Mouse (Mus musculus): ENCODE data around the gene Rbfox1. TPM values are rescaled to one million over a fixed set of nuclear protein-coding genes. Genes with fewer than 3 reads are reported as not detected.

Gene Rbfox1
- polyA plus RNA-seq, 1 experiment, result 5.6 TPM

- no peak overlapping the region for H3K27ac ChIP-seq (ENCODE audit: control insufficient read depth, insufficient read depth, low read length)
- 89% methylated on average over 2 of the region's 2 CpGs for WGBS
- no peak for DNase-seq
- H3K27me3 ChIP-seq (ENCODE audit: control insufficient read depth, insufficient read depth, low read length), result no peaks in the 10 kb centered on the region
- H3K4me1 ChIP-seq (replicated peaks; ENCODE audit: control insufficient read depth, insufficient read depth, low read length), result no peaks in the 10 kb centered on the region
- TF ChIP-seq CTCF (IDR thresholded peaks at IDR 0.05; ENCODE audit: borderline replicate concordance, control insufficient read depth, extremely low read depth, insufficient read depth, low read length, poor library complexity), result no peak
- no peak for TF ChIP-seq POLR2A (IDR thresholded peaks at IDR 0.05; ENCODE audit: control insufficient read depth, extremely low read depth, insufficient read depth, low read length, poor library complexity)
- H3K4me3 ChIP-seq (ENCODE audit: control insufficient read depth, insufficient read depth, low read length), result no peak overlapping the region
- H3K36me3 ChIP-seq (ENCODE audit: control insufficient read depth, insufficient read depth, low read length), result no peaks in the 10 kb centered on the region
Measured at GRCm38 (mm10) chr16:6155556-6155955, 270.4 kb downstream of the Rbfox1 start.

DNA sequence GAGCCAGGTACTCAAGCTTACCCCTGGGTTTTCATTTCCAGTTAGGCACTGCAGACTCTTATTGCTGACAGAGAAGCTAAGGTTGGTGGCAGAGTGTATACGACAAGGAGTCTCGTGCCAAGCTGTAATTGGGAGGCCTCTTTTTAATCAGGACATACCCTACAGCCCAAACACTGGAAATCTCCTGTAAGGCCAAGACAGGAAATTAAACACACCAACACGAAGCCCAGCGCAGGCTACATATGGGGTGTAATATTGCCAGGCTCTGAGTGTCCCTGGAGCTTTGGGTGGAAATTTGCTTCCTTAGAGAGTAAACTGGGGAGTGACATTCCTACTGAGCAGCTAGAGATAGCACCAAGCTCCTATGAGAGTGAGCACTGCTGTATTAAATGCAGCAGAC lies 279.3 kb downstream of the Rbfox1 start:
- WGBS, result 95% methylated on average over 4 of the region's 4 CpGs
- no peak for DNase-seq
- H3K27me3 ChIP-seq (ENCODE audit: control insufficient read depth, insufficient read depth, low read length), result no peaks in the 10 kb centered on the region
- H3K4me3 ChIP-seq (ENCODE audit: control insufficient read depth, insufficient read depth, low read length), result no peak overlapping the region
- TF ChIP-seq POLR2A (IDR thresholded peaks at IDR 0.05; ENCODE audit: control insufficient read depth, extremely low read depth, insufficient read depth, low read length, poor library complexity), result no peak
- TF ChIP-seq CTCF (IDR thresholded peaks at IDR 0.05; ENCODE audit: borderline replicate concordance, control insufficient read depth, extremely low read depth, insufficient read depth, low read length, poor library complexity), result no peak
- H3K36me3 ChIP-seq (ENCODE audit: control insufficient read depth, insufficient read depth, low read length), result no peaks in the 10 kb centered on the region
- no peaks in the 10 kb centered on the region for H3K4me1 ChIP-seq (replicated peaks; ENCODE audit: control insufficient read depth, insufficient read depth, low read length)
- H3K27ac ChIP-seq (ENCODE audit: control insufficient read depth, insufficient read depth, low read length), result no peak overlapping the region

- no peak for DNase-seq
- H3K4me1 ChIP-seq (replicated peaks; ENCODE audit: control insufficient read depth, insufficient read depth, low read length), result no peaks in the 10 kb centered on the region
- H3K36me3 ChIP-seq (ENCODE audit: control insufficient read depth, insufficient read depth, low read length), result no peaks in the 10 kb centered on the region
- no peak overlapping the region for H3K4me3 ChIP-seq (ENCODE audit: control insufficient read depth, insufficient read depth, low read length)
- TF ChIP-seq CTCF (IDR thresholded peaks at IDR 0.05; ENCODE audit: borderline replicate concordance, control insufficient read depth, extremely low read depth, insufficient read depth, low read length, poor library complexity), result no peak
- TF ChIP-seq POLR2A (IDR thresholded peaks at IDR 0.05; ENCODE audit: control insufficient read depth, extremely low read depth, insufficient read depth, low read length, poor library complexity), result no peak
- WGBS, result 94% methylated on average over 5 of the region's 5 CpGs
- H3K27ac ChIP-seq (ENCODE audit: control insufficient read depth, insufficient read depth, low read length), result no peak overlapping the region
- H3K27me3 ChIP-seq (ENCODE audit: control insufficient read depth, insufficient read depth, low read length), result no peaks in the 10 kb centered on the region
Measured at GRCm38 (mm10) chr16:6169346-6169745, 284.2 kb downstream of the Rbfox1 start.

- Histone ChIP-seq H3K36me3 (ENCODE audit: control insufficient read depth, insufficient read depth, low read length) (no peaks in the 10 kb centered on the region), H3K4me3 (ENCODE audit: control insufficient read depth, insufficient read depth, low read length) (no peak overlapping the region), H3K4me1 (replicated peaks; ENCODE audit: control insufficient read depth, insufficient read depth, low read length) (no peaks in the 10 kb centered on the region), H3K27me3 (ENCODE audit: control insufficient read depth, insufficient read depth, low read length) (no peaks in the 10 kb centered on the region), H3K27ac (ENCODE audit: control insufficient read depth, insufficient read depth, low read length) (no peak overlapping the region)
- WGBS, result 93% methylated on average over 9 of the region's 9 CpGs
- DNase-seq, result no peak
- TF ChIP-seq CTCF (IDR thresholded peaks at IDR 0.05; ENCODE audit: borderline replicate concordance, control insufficient read depth, extremely low read depth, insufficient read depth, low read length, poor library complexity) (no peak), POLR2A (IDR thresholded peaks at IDR 0.05; ENCODE audit: control insufficient read depth, extremely low read depth, insufficient read depth, low read length, poor library complexity) (no peak)
Measured at GRCm38 (mm10) chr16:6180819-6181218, 295.7 kb downstream of the Rbfox1 start.

DNA sequence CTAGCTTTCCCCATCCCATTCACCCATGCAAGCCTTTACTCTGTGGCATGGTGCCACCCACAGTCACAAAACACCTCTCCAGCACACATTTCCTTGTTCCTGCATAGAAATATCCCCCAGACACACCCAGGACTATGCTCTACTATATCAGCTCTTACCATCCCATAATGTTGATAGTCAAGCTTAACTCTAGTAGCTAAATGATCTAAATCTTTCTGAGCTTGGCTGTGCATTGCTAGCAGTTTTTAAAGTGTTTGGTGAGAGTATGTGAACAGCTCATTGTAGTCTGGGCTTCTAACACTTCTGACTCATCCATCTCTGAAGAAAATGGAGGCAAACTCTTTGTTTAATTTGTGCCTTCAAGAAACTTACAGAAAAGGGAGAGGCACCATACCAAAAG lies 297.2 kb downstream of the Rbfox1 start:
- Histone ChIP-seq H3K27ac (ENCODE audit: control insufficient read depth, insufficient read depth, low read length) (no peak overlapping the region), H3K4me3 (ENCODE audit: control insufficient read depth, insufficient read depth, low read length) (no peak overlapping the region), H3K36me3 (ENCODE audit: control insufficient read depth, insufficient read depth, low read length) (no peaks in the 10 kb centered on the region), H3K27me3 (ENCODE audit: control insufficient read depth, insufficient read depth, low read length) (no peaks in the 10 kb centered on the region), H3K4me1 (replicated peaks; ENCODE audit: control insufficient read depth, insufficient read depth, low read length) (no peaks in the 10 kb centered on the region)
- DNase-seq, result no peak
- no peak for TF ChIP-seq POLR2A (IDR thresholded peaks at IDR 0.05; ENCODE audit: control insufficient read depth, extremely low read depth, insufficient read depth, low read length, poor library complexity)
- TF ChIP-seq CTCF (IDR thresholded peaks at IDR 0.05; ENCODE audit: borderline replicate concordance, control insufficient read depth, extremely low read depth, insufficient read depth, low read length, poor library complexity), result no peak

GRCm38 (mm10) chr16:6192358-6192757 lies 307.2 kb downstream of the Rbfox1 start:
- DNase-seq, result no peak
- H3K4me1 ChIP-seq (replicated peaks; ENCODE audit: control insufficient read depth, insufficient read depth, low read length), result no peaks in the 10 kb centered on the region
- WGBS, result 75% methylated on average over 2 of the region's 2 CpGs
- H3K27ac ChIP-seq (ENCODE audit: control insufficient read depth, insufficient read depth, low read length), result no peak overlapping the region
- H3K4me3 ChIP-seq (ENCODE audit: control insufficient read depth, insufficient read depth, low read length), result no peak overlapping the region
- no peaks in the 10 kb centered on the region for H3K27me3 ChIP-seq (ENCODE audit: control insufficient read depth, insufficient read depth, low read length)
- TF ChIP-seq POLR2A (IDR thresholded peaks at IDR 0.05; ENCODE audit: control insufficient read depth, extremely low read depth, insufficient read depth, low read length, poor library complexity) (no peak), CTCF (IDR thresholded peaks at IDR 0.05; ENCODE audit: borderline replicate concordance, control insufficient read depth, extremely low read depth, insufficient read depth, low read length, poor library complexity) (no peak)
- H3K36me3 ChIP-seq (ENCODE audit: control insufficient read depth, insufficient read depth, low read length), result no peaks in the 10 kb centered on the region

DNA sequence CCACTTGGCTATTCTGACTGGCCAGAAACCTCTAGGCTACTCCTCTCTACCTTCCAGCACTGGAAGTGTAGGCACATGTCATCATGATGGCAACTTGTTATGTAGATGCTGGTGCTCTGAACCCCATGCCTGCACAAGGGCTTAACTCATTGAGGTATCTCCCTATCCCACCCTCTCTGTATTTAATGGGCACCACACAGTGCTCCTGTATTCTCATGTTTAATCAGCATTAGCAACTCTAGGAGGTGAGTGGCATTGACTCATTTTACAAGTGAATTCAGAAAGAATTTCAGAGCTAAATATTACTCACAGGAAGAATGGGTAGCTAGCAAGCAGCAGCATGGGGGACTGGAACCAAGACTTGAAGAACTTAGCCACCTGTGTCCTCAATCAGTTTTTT lies 321.3 kb downstream of the Rbfox1 start:
- Histone ChIP-seq H3K27me3 (ENCODE audit: control insufficient read depth, insufficient read depth, low read length) (no peaks in the 10 kb centered on the region), H3K36me3 (ENCODE audit: control insufficient read depth, insufficient read depth, low read length) (no peaks in the 10 kb centered on the region), H3K27ac (ENCODE audit: control insufficient read depth, insufficient read depth, low read length) (no peak overlapping the region), H3K4me1 (replicated peaks; ENCODE audit: control insufficient read depth, insufficient read depth, low read length) (no peaks in the 10 kb centered on the region), H3K4me3 (ENCODE audit: control insufficient read depth, insufficient read depth, low read length) (no peak overlapping the region)
- TF ChIP-seq CTCF (IDR thresholded peaks at IDR 0.05; ENCODE audit: borderline replicate concordance, control insufficient read depth, extremely low read depth, insufficient read depth, low read length, poor library complexity), result no peak
- TF ChIP-seq POLR2A (IDR thresholded peaks at IDR 0.05; ENCODE audit: control insufficient read depth, extremely low read depth, insufficient read depth, low read length, poor library complexity), result no peak
- DNase-seq, result no peak

All from thymus, adult 2 months (tissue).